ENCODE assay signal across 17 mouse cellular contexts in genomic region chr4:115513964-115514363, GRCm38 (mm10). TPM values are rescaled to one million over a fixed set of nuclear protein-coding genes. Genes with fewer than 3 reads are reported as not detected.
"Had no signal": no experiment of that assay in that cellular context is flagged by ENCODE, and none has a peak within 500 bp of the region (broad histone marks: within the 10 kb centered on the region; RNA-seq: fewer than 3 reads in every experiment).

No protein-coding gene starts in this region.

RNA-seq across cellular contexts. Expression of gene Cyp4a10, which starts 4.1 kb away (rescaled TPM):
- polyA plus RNA-seq: inflammation-experienced regulatory T-cells, adult 6 months; large intestine, adult 2 months; limb, embryonic 10.5 days; limb, embryonic 13.5 days; liver, embryonic 13.5 days; lung, embryonic 15.5 days; midbrain, embryonic 10.5 days; midbrain, embryonic 13.5 days; midbrain, embryonic 16.5 days; myocyte; neural tube, embryonic 13.5 days; small intestine, adult 2 months; testis, adult 2 months; urinary bladder, adult 2 months had no signal

RNA-seq across cellular contexts. Expression of gene Cyp4a14, which starts 18.0 kb away (rescaled TPM):
- polyA plus RNA-seq: inflammation-experienced regulatory T-cells, adult 6 months; kidney, embryonic 14.5 days; large intestine, adult 2 months; limb, embryonic 10.5 days; limb, embryonic 13.5 days; liver, embryonic 13.5 days; lung, embryonic 15.5 days; midbrain, embryonic 10.5 days; midbrain, embryonic 13.5 days; midbrain, embryonic 16.5 days; myocyte; neural tube, embryonic 13.5 days; small intestine, adult 2 months; spleen, adult 2 months; stomach, embryonic 16.5 days; urinary bladder, adult 2 months had no signal

RNA-seq across cellular contexts. Expression of gene Cyp4a31, which starts 49.5 kb away (rescaled TPM):
- polyA plus RNA-seq: inflammation-experienced regulatory T-cells, adult 6 months; large intestine, adult 2 months; limb, embryonic 10.5 days; limb, embryonic 13.5 days; liver, embryonic 13.5 days; lung, embryonic 15.5 days; midbrain, embryonic 10.5 days; midbrain, embryonic 13.5 days; midbrain, embryonic 16.5 days; myocyte; neural tube, embryonic 13.5 days; small intestine, adult 2 months; spleen, adult 2 months; stomach, embryonic 16.5 days; urinary bladder, adult 2 months had no signal
